ENCODE assay signal across 19 mouse cellular contexts in genomic region chr9:45274218-45274617, GRCm38 (mm10). TPM values are rescaled to one million over a fixed set of nuclear protein-coding genes. Genes with fewer than 3 reads are reported as not detected.
DNase-seq lines count a peak whose midpoint lies in the region; ATAC-seq and TF ChIP-seq lines count a peak whose summit lies in the region.
"Had no signal": no experiment of that assay in that cellular context is flagged by ENCODE, and none has a peak within 500 bp of the region (broad histone marks: within the 10 kb centered on the region; RNA-seq: fewer than 3 reads in every experiment).

No protein-coding gene starts in this region.

- H3K36me3 ChIP-seq in midbrain, embryonic 14.5 days (ENCODE audit: control insufficient read depth, insufficient read depth, low read length): no peaks in the 10 kb centered on the region
- H3K36me3 ChIP-seq in midbrain, embryonic 15.5 days (replicated peaks): no peaks in the 10 kb centered on the region
- no peaks in the 10 kb centered on the region for H3K36me3 ChIP-seq in midbrain, embryonic 11.5 days (ENCODE audit: control insufficient read depth, insufficient read depth, low read length)
- H3K36me3 ChIP-seq: forebrain, embryonic 10.5 days; heart, embryonic 10.5 days; hindbrain, embryonic 10.5 days; midbrain, embryonic 13.5 days had no signal

- no peak for TF ChIP-seq CTCF in brain, embryonic 14.5 days (IDR thresholded peaks at IDR 0.05; ENCODE audit: borderline replicate concordance, extremely low read depth, insufficient read depth, insufficient read length)

- DNase-seq in midbrain, embryonic 14.5 days: peak; percentile 4
- peak; percentile 8 for DNase-seq in brain, embryonic 14.5 days (ENCODE audit: low read depth)
- peak; percentile 44 for DNase-seq in liver
- no peak for DNase-seq in layer of hippocampus, adult 8-10 months (ENCODE audit: low spot score in 2 of 2)
- DNase-seq in midbrain, embryonic 11.5 days (ENCODE audit: low spot score, missing footprints): no peak
- no peak for DNase-seq in cerebellum, postnatal 4 days (ENCODE audit: low spot score in 2 of 2)
- DNase-seq: adrenal gland, postnatal 10 days; cerebellum, adult 8-10 months; kidney, adult 2 months; lung, embryonic 14.5 days had no signal

- ATAC-seq in midbrain, embryonic 14.5 days (ENCODE audit: low FRiP score, low TSS enrichment): no peak
- no peak for ATAC-seq in midbrain, embryonic 15.5 days (replicated peaks)
- peak; percentile 95 for ATAC-seq in megakaryocyte progenitor cell, adult 5-6 weeks (replicated peaks; ENCODE audit: poor library complexity)
- no peak for ATAC-seq in midbrain, embryonic 11.5 days (ENCODE audit: low FRiP score)
- ATAC-seq: midbrain, embryonic 13.5 days had no signal

- 89% methylated on average over 4 of the region's 4 CpGs for WGBS in midbrain, embryonic 14.5 days
- WGBS in midbrain, embryonic 15.5 days: 83% methylated on average over 4 of the region's 4 CpGs
- 82% methylated on average over 4 of the region's 4 CpGs for WGBS in midbrain, embryonic 11.5 days

- H3K27me3 ChIP-seq in midbrain, embryonic 14.5 days (ENCODE audit: control insufficient read depth, insufficient read depth, low read length): peaks cover 11% of the 10 kb centered on the region; the same call in 1 of the 2 replicates
- H3K27me3 ChIP-seq in midbrain, embryonic 15.5 days (replicated peaks): peaks cover 6% of the 10 kb centered on the region
- peaks cover 3% of the 10 kb centered on the region; the same call in 1 of the 2 replicates for H3K27me3 ChIP-seq in midbrain, embryonic 11.5 days (ENCODE audit: control insufficient read depth, insufficient read depth, low read length)

- no peak for TF ChIP-seq POLR2A in brain, embryonic 14.5 days (IDR thresholded peaks at IDR 0.05; ENCODE audit: borderline replicate concordance, extremely low read depth, insufficient read depth, insufficient read length, poor library complexity, severe bottlenecking)

- H3K9me3 ChIP-seq in midbrain, embryonic 14.5 days (ENCODE audit: control insufficient read depth, low read length): no peaks in the 10 kb centered on the region
- no peaks in the 10 kb centered on the region for H3K9me3 ChIP-seq in midbrain, embryonic 15.5 days
- no peaks in the 10 kb centered on the region for H3K9me3 ChIP-seq in midbrain, embryonic 11.5 days (ENCODE audit: control insufficient read depth, low read length)
- H3K9me3 ChIP-seq: forebrain, embryonic 10.5 days; heart, embryonic 10.5 days; hindbrain, embryonic 10.5 days; midbrain, embryonic 13.5 days had no signal

- no peak overlapping the region for H3K4me2 ChIP-seq in midbrain, embryonic 14.5 days (ENCODE audit: low read length)
- no peak overlapping the region for H3K4me2 ChIP-seq in midbrain, embryonic 15.5 days
- H3K4me2 ChIP-seq in midbrain, embryonic 11.5 days: no peak overlapping the region
- H3K4me2 ChIP-seq: lung, embryonic 14.5 days; midbrain, embryonic 13.5 days had no signal

- no peak overlapping the region for H3K27ac ChIP-seq in midbrain, embryonic 14.5 days (replicated peaks; ENCODE audit: low read depth, low read length)
- no peak overlapping the region for H3K27ac ChIP-seq in midbrain, embryonic 15.5 days
- no peak overlapping the region for H3K27ac ChIP-seq in midbrain, embryonic 11.5 days (ENCODE audit: low read depth, low read length)
- H3K27ac ChIP-seq: forebrain, embryonic 10.5 days; heart, embryonic 10.5 days; hindbrain, embryonic 10.5 days; midbrain, embryonic 13.5 days had no signal

- no peak overlapping the region for H3K4me3 ChIP-seq in midbrain, embryonic 14.5 days (replicated peaks; ENCODE audit: low read depth, low read length)
- no peak overlapping the region for H3K4me3 ChIP-seq in midbrain, embryonic 15.5 days
- no peak overlapping the region for H3K4me3 ChIP-seq in midbrain, embryonic 11.5 days (ENCODE audit: low read depth, low read length)
- H3K4me3 ChIP-seq: forebrain, embryonic 10.5 days; heart, embryonic 10.5 days; hindbrain, embryonic 10.5 days; midbrain, embryonic 13.5 days had no signal

- no peaks in the 10 kb centered on the region for H3K4me1 ChIP-seq in midbrain, embryonic 14.5 days (ENCODE audit: control insufficient read depth, insufficient read depth, low read length)
- peaks cover 2% of the 10 kb centered on the region; the same call in 1 of the 2 replicates for H3K4me1 ChIP-seq in midbrain, embryonic 15.5 days
- H3K4me1 ChIP-seq in midbrain, embryonic 11.5 days (ENCODE audit: control insufficient read depth, insufficient read depth, low read length): no peaks in the 10 kb centered on the region

- no peak overlapping the region for H3K9ac ChIP-seq in midbrain, embryonic 14.5 days (replicated peaks; ENCODE audit: low read length)
- H3K9ac ChIP-seq in midbrain, embryonic 15.5 days: no peak overlapping the region
- no peak overlapping the region for H3K9ac ChIP-seq in midbrain, embryonic 11.5 days (ENCODE audit: low read length)
- H3K9ac ChIP-seq: lung, embryonic 14.5 days; midbrain, embryonic 13.5 days had no signal

RNA-seq across cellular contexts. Expression of gene Il10ra, which starts 5.3 kb away (rescaled TPM):
- polyA plus RNA-seq in midbrain, embryonic 14.5 days (2014; fragmentation: Nextera tagmentation; extraction: Ambion mirVana): 0.34 and 0.67 TPM in 2 replicates
- polyA plus RNA-seq in midbrain, embryonic 15.5 days (2015; fragmentation: Nextera tagmentation; extraction: Ambion mirVana): 0.68 and 0.91 TPM in 2 replicates
- polyA plus RNA-seq in brain, embryonic 14.5 days (2012; rRNA removed): 0.54 and 0.78 TPM in 2 replicates
- 2.9 and 3.9 TPM in 2 replicates for total RNA-seq in megakaryocyte progenitor cell, adult 5-6 weeks (2015)
- total RNA-seq in megakaryocyte progenitor cell, adult 5-6 weeks (2017): 8.1 and 9.2 TPM in 2 replicates
- 10 to 100 TPM in 1 of 4 experiments, 1 to 10 TPM in 3; 1.8 to 10.0 (median 6.1) TPM for total RNA-seq in layer of hippocampus, adult 8-10 months (2022)
- polyA plus RNA-seq in midbrain, embryonic 11.5 days (2014; fragmentation: Nextera tagmentation; extraction: Ambion mirVana): 0.79 and 1.3 TPM in 2 replicates
- polyA plus RNA-seq: C2C12 had no signal

RNA-seq across cellular contexts. Expression of gene Tmprss13, which starts 44.7 kb away (rescaled TPM):
- 0.07 TPM in 1 of 2 replicates, not detected in the other for polyA plus RNA-seq in midbrain, embryonic 14.5 days (2014; fragmentation: Nextera tagmentation; extraction: Ambion mirVana)
- polyA plus RNA-seq in midbrain, embryonic 15.5 days (2015; fragmentation: Nextera tagmentation; extraction: Ambion mirVana): not detected in 2 replicates
- polyA plus RNA-seq in brain, embryonic 14.5 days (2012; rRNA removed): 0.08 and 0.10 TPM in 2 replicates
- total RNA-seq in megakaryocyte progenitor cell, adult 5-6 weeks (2015): not detected in 2 replicates
- total RNA-seq in megakaryocyte progenitor cell, adult 5-6 weeks (2017): not detected in 2 replicates
- total RNA-seq in layer of hippocampus, adult 8-10 months (2022): not detected
- polyA plus RNA-seq in midbrain, embryonic 11.5 days (2014; fragmentation: Nextera tagmentation; extraction: Ambion mirVana): not detected in 2 replicates
- total RNA-seq: left cerebral cortex, postnatal 14 days had no signal
- polyA plus RNA-seq: C2C12; forebrain, embryonic 10.5 days; large intestine, adult 2 months; midbrain, embryonic 13.5 days had no signal

Comparison
In these comparisons a context has a peak if more than half of its experiments do, and no peak if none do; other contexts are left out.
1. DNase-seq: peak in midbrain, embryonic 14.5 days (single experiment), brain, embryonic 14.5 days (single experiment) and liver (single experiment); none in layer of hippocampus, adult 8-10 months (0 of 2), midbrain, embryonic 11.5 days (single experiment) and cerebellum, postnatal 4 days (0 of 2).